Mouse (Mus musculus) 3134 (cell line): ENCODE data around the gene Ergic3.

Source experiments
- DNase-seq: peaks from one replicate; pipeline ENCODE4 v3.0.0-alpha.2; 2011; ENCODE audit warnings: low spot score; ENCODE audit not compliant: insufficient read length; ENCODE audit errors: extremely low read depth

The Ergic3 gene

DNA sequence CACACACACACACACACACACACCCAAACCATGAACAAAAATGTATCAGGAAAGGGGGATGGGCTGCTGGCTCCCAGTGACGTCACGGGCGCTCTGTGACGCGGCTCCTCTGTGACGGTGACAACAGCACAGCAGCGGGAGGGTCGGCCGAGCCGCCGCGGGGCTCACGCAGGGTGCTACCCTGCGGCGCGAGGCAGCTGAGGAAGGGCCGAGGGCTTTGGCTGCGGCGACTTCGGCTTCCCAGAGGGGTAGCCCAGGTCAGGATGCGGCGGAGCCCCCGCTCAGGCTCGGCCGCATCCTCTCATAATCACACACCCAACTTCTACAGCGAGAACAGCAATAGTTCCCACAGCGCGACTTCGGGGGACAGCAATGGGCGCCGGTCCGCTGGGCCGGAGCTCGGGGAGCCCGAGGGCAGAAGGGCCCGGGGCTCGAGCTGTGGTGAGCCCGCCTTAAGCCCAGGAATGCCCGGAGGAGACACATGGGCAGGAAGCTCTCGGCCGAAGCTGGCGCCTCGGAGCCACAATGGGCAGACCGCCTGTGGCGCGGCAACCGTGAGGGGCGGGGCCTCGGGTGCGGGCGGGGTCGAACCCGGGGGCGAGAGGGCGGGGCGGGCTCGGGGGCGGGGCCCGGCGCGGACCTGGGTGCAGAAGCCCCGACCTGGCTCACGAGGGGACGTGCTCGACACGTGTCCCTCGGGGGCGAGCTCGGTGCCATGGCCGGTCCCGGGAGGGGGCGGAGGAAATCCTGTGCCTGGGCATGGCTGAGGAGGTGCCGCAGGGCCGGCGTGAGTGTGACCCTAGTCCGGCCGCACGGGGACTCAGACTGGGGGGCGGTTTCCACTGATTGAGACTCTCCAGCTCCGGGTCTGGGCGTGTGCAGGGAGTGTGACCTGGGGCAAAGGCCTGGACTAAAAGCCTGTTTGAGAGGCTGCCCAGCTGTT lies 57.5 kb downstream of the Ergic3 start, which contains the start of gene Spag4:
TSS of gene Spag4 (plus strand) at position 77 of the 943 bp plus-strand sequence.
- peak; percentile 89 for DNase-seq

DNA sequence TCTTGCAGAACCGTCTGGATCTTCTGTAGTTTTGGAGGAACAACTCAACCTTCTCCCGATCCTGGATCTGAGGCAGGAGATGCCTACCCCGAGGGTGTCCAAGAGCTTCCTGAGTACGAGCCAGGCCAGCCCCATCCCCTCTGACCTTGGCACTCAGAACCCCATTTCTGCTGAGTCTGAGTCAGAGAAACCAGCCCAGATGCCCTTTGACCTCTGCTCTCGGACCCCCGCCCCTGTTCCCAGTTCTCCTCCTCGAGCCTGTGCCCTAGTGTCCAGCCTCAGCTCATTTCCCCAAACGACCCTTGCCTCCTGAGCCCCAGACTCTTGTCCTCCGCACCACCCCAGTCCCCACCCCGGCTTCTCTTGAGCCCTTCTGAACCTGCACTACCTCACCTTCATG lies 58.3 kb downstream of the Ergic3 start:
- no peak for DNase-seq
